Mouse (Mus musculus) limb, embryonic 14.5 days (tissue): ENCODE results near the gene Bbs10. TPM values are rescaled to one million over a fixed set of nuclear protein-coding genes. Genes with fewer than 3 reads are reported as not detected.
A peak's percentile ranks its signal among the peaks of the same experiment; 100 is the strongest.

Experiments used
- ATAC-seq: fragments of 200-750 bp; cut with Nextera tagmentation; 2 replicates; pipeline ENCODE4 v1.8.0; 2017; ENCODE audit warnings: low read depth, moderate number of reproducible peaks, moderate TSS enrichment; ENCODE audit not compliant: low FRiP score
- DNase-seq: peaks from one replicate; pipeline ENCODE4 v3.0.0-alpha.2; 2015; ENCODE audit warnings: low spot score
- H3K27ac ChIP-seq: fragments of 300-500 bp; sonication (generic); replicated peaks from 2 replicates; pipeline ENCODE4 v1.5.1; 2014; ENCODE audit warnings: low read depth, mild to moderate bottlenecking, low read length, moderate library complexity, mixed read lengths
- H3K27me3 ChIP-seq: fragments of 300-500 bp; sonication (generic); 2 replicates; pipeline ENCODE4 v1.6.1; 2014; ENCODE audit warnings: low read length, mixed read lengths; ENCODE audit not compliant: control insufficient read depth, insufficient read depth
- H3K36me3 ChIP-seq: fragments of 300-500 bp; sonication (generic); 2 replicates; pipeline ENCODE4 v1.6.1; 2014; ENCODE audit warnings: mild to moderate bottlenecking, low read length, moderate library complexity, mixed read lengths; ENCODE audit not compliant: control insufficient read depth, insufficient read depth
- H3K4me1 ChIP-seq: fragments of 300-500 bp; sonication (generic); 2 replicates; pipeline ENCODE4 v1.6.1; 2014; ENCODE audit warnings: antibody characterized with exemption, low read length, mixed read lengths; ENCODE audit not compliant: control insufficient read depth, insufficient read depth
- H3K4me2 ChIP-seq: fragments of 300-500 bp; sonication (generic); replicated peaks from 2 replicates; pipeline ENCODE4 v1.6.1; 2014; ENCODE audit warnings: low read depth, mild to moderate bottlenecking, low read length, moderate library complexity; ENCODE audit not compliant: severe bottlenecking
- H3K4me3 ChIP-seq: fragments of 300-500 bp; sonication (generic); replicated peaks from 2 replicates; pipeline ENCODE4 v1.5.1; 2014; ENCODE audit warnings: low read length
- H3K9ac ChIP-seq: fragments of 300-500 bp; sonication (generic); 2 replicates; pipeline ENCODE4 v1.6.1; 2014; ENCODE audit warnings: mild to moderate bottlenecking, low read depth, low read length, moderate library complexity; ENCODE audit not compliant: severe bottlenecking
- H3K9me3 ChIP-seq: fragments of 300-500 bp; sonication (generic); 2 replicates; pipeline ENCODE4 v1.6.1; 2016; ENCODE audit warnings: low read length; ENCODE audit not compliant: control insufficient read depth
- POLR2A ChIP-seq: fragments of 200-500 bp; IDR thresholded peaks from 2 replicates; pipeline ENCODE4 v1.8.0; 2012; ENCODE audit warnings: inconsistent platforms, mild to moderate bottlenecking, moderate library complexity, borderline replicate concordance; ENCODE audit not compliant: insufficient read depth, insufficient read length; ENCODE audit errors: extremely low read depth
- WGBS: fragments of 180-500 bp; shearing (Covaris S2); extraction: QIAGEN DNeasy Blood & Tissue Kit; methylation state at CpG from one replicate; pipeline ENCODE4 v1.1.7; 2014; 5-methylcytosine and 5-hydroxymethylcytosine counted together
- polyA plus RNA-seq, 2 experiments: library from polyadenylated mRNA; depleted of rRNA in 1 of 2; stranded (reverse) in 1 of 2; unstranded in 1 of 2; fragments of >200 nt; fragmentation: Nextera tagmentation in 1 of 2; extraction: Ambion mirVana in 1 of 2; gene quantifications; 2 replicates each; pipeline versions ENCODE4 v1.2.1 to v1.2.3; 2012 to 2014

The Bbs10 gene
- polyA plus RNA-seq, 2 experiments: 4.4 to 4.9 TPM

DNA sequence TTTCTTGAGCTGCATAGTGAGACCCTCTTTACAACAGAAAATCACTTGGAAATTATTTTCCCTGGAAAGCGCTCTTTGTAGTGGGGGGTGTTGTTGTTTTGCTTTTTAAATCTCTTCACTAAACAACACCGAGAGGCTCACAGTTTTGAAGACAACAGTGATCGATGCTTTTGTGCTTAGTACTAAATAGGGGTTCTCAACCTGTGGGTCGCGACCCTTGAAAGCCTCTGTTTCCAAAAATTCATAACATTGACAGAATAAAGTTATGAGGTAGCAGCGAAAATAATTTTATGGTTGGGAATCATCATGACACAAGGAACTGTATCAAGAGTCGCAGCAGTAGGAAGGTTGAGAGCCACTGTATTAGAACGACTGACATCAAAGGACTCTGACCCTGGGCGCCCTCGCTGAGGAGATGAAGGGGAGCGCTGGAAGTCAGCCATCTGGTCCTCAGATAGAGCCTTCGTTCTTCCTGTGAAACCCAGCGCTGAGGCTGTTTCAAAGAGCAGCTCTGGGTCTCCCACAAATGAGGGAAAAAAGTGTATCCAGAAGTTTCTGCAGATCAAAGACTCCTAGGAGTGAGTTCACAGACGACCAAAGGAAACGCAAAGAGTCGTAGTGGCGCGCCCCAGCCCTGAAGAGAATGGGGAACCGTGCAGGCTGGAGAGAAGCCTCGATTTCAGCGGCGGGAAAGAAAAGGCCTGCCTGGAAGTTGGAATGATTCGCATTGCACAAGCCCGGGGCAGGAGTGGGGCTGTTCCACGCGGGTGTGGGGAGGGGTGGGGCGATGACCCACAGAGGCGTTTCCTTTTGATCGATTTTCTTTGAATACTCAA lies 37.3 kb downstream of the Bbs10 start:
- DNase-seq (peak; percentile 25), ATAC-seq (no peak)
- Histone ChIP-seq H3K4me1 (no peaks in the 10 kb centered on the region), H3K4me3 (peak overlapping the region; percentile 15), H3K36me3 (no peaks in the 10 kb centered on the region), H3K9me3 (no peaks in the 10 kb centered on the region), H3K4me2 (peak overlapping the region; percentile 49), H3K27ac (no peak overlapping the region), H3K9ac (peak overlapping the region; percentile 22), H3K27me3 (no peaks in the 10 kb centered on the region)
- WGBS: 17% methylated on average over 29 of the region's 29 CpGs
- no peak for TF ChIP-seq POLR2A

DNA sequence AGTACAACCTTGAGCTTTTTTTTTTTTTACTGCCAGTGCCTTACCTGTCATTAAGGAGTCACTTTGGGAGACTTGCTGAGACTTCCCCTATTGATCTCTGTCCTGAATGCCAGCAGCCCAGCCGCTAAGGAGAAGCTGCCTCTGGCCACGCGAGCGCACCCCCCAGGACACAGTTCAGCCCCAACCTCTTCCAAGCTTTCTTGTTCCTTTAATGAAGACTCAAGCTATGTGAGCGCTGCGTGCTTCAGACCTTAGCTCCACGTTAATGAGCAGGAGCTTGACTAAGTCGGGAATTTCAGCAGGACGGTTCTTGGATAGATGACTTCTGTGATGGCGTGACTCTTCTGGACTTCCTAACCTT lies 37.9 kb downstream of the Bbs10 start:
- TF ChIP-seq POLR2A: no peak
- Histone ChIP-seq H3K9me3 (no peaks in the 10 kb centered on the region), H3K27ac (no peak overlapping the region), H3K27me3 (no peaks in the 10 kb centered on the region), H3K36me3 (no peaks in the 10 kb centered on the region), H3K9ac (peak overlapping the region; percentile 22), H3K4me3 (peak overlapping the region; percentile 15), H3K4me2 (peak overlapping the region; percentile 49), H3K4me1 (no peaks in the 10 kb centered on the region)
- DNase-seq (no peak), ATAC-seq (no peak)
- WGBS: 9% methylated on average over 10 of the region's 10 CpGs

DNA sequence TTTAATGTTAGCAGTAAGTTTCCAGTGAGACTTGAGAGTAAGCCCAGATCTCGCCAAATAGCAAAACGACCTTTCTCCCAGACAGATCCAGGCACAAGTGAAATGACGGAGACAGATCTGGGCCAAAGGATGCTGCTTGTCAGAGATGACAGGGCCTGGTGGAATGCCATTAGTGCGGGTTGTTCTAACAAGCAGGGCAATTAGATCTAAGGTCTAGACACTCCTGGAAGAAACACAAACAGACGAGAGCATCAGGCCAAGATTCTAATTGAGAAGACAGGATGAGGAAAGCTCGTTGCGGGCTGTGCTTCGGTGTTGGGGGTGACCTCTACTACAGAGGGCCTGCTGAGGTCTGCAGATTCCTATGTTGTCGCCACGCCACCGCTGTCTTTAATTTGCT lies 40.8 kb downstream of the Bbs10 start:
- DNase-seq (no peak), ATAC-seq (no peak)
- no peak overlapping the region for H3K9ac ChIP-seq
- no peak overlapping the region for H3K4me3 ChIP-seq
- no peaks in the 10 kb centered on the region for H3K4me1 ChIP-seq
- WGBS: 62% methylated on average over 11 of the region's 11 CpGs
- no peak for TF ChIP-seq POLR2A
- H3K9me3 ChIP-seq: no peaks in the 10 kb centered on the region
- H3K36me3 ChIP-seq: no peaks in the 10 kb centered on the region
- H3K27ac ChIP-seq: no peak overlapping the region
- no peak overlapping the region for H3K4me2 ChIP-seq
- H3K27me3 ChIP-seq: no peaks in the 10 kb centered on the region

DNA sequence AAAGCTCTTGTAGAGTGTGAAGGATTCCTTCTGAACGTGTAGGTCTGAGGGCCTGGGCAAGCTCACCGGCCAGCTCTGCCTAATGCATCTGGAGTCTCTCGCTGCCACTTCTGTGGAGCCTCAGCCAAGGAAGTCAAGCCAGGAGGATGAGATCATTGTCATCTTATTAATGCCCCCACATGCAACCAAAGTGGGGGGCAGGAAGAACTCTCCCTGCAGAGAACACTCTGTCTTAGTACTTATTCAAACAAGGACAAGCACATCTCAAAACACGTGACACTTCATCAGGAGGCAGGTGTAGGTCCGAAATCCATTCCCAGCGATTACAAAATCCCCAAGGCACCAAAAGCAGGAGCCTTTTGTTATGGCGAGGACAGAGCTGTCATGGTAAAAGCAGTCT lies 43.3 kb downstream of the Bbs10 start:
- TF ChIP-seq POLR2A: no peak
- H3K4me2 ChIP-seq: no peak overlapping the region
- no peak overlapping the region for H3K9ac ChIP-seq
- no peaks in the 10 kb centered on the region for H3K27me3 ChIP-seq
- H3K27ac ChIP-seq: no peak overlapping the region
- DNase-seq (no peak), ATAC-seq (no peak)
- H3K9me3 ChIP-seq: no peaks in the 10 kb centered on the region
- H3K4me3 ChIP-seq: no peak overlapping the region
- H3K4me1 ChIP-seq: no peaks in the 10 kb centered on the region
- WGBS: 86% methylated on average over 7 of the region's 7 CpGs
- no peaks in the 10 kb centered on the region for H3K36me3 ChIP-seq

DNA sequence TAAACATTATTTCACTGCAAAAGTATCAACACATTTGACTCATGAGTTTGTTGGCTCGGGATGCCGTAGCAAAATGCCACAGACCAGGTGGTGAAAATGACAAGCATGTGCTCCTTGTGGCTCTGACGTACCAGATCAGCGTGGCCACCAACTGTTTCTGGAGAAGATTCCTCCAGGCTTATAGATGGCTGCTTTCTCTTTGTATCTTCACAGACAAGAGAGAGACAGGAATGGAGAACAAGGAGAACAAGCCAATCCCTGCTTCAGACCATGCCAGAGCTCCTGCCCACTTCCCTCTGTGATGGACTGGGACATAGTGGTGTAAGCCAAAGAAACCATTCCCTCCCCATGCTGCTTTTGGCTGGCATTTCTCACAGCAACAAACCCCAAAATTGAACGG lies 45.1 kb downstream of the Bbs10 start:
- no peak for TF ChIP-seq POLR2A
- DNase-seq (no peak), ATAC-seq (no peak)
- Histone ChIP-seq H3K27ac (no peak overlapping the region), H3K4me2 (no peak overlapping the region), H3K27me3 (no peaks in the 10 kb centered on the region), H3K9ac (no peak overlapping the region), H3K4me1 (no peaks in the 10 kb centered on the region), H3K4me3 (no peak overlapping the region), H3K36me3 (no peaks in the 10 kb centered on the region), H3K9me3 (no peaks in the 10 kb centered on the region)
- WGBS: 85% methylated on average over 5 of the region's 5 CpGs

DNA sequence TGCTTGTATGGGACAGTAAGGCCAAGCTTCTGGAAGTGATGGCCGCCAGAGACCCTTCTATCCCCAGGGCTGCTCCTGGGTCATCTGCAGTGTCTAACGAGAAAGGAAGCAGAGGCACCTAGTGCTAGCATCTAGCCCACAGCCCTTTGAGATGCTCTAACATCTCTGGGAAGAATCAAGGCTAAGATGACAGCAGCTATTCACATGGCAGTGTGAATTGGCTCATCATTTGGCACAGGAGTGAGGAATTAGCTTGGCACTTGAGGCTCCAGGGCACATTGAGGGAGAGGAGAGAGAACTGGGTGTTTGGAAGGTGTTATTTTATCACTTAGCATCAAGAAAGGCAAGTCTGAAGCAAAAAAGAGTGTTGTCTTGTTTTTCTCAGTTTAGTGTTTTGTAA lies 49.8 kb downstream of the Bbs10 start:
- Histone ChIP-seq H3K27ac (no peak overlapping the region), H3K4me2 (no peak overlapping the region), H3K9ac (no peak overlapping the region), H3K9me3 (no peaks in the 10 kb centered on the region), H3K27me3 (no peaks in the 10 kb centered on the region), H3K36me3 (no peaks in the 10 kb centered on the region), H3K4me1 (no peaks in the 10 kb centered on the region), H3K4me3 (no peak overlapping the region)
- 9% methylated on average over 2 of the region's 2 CpGs for WGBS
- ATAC-seq (no peak), DNase-seq (no peak)
- no peak for TF ChIP-seq POLR2A

Other genes with a start within 250 kb of the Bbs10 start
- 10.4 and 11.4 TPM in 2 replicates for gene Osbpl8, start 133.9 kb upstream of the Bbs10 start, polyA plus RNA-seq (2012; rRNA removed)
- gene Osbpl8, start 133.9 kb upstream of the Bbs10 start, polyA plus RNA-seq (2014; fragmentation: Nextera tagmentation; extraction: Ambion mirVana): 9.0 and 10.8 TPM in 2 replicates
- 189 and 334 TPM in 2 replicates for gene Nap1l1, start 174.5 kb downstream of the Bbs10 start, polyA plus RNA-seq (2012; rRNA removed)
- gene Nap1l1, start 174.5 kb downstream of the Bbs10 start, polyA plus RNA-seq (2014; fragmentation: Nextera tagmentation; extraction: Ambion mirVana): 231 and 238 TPM in 2 replicates
- 44.1 and 50.3 TPM in 2 replicates for gene Phlda1, start 207.6 kb downstream of the Bbs10 start, polyA plus RNA-seq (2012; rRNA removed)
- gene Phlda1, start 207.6 kb downstream of the Bbs10 start, polyA plus RNA-seq (2014; fragmentation: Nextera tagmentation; extraction: Ambion mirVana): 36.1 and 39.2 TPM in 2 replicates